Mouse (Mus musculus) liver, postnatal 0 days (tissue): ENCODE measurements at regions not wholly inside any gene's neighbourhood (a gene's known extent, or its start where the extent isn't known, plus 50 kb on each side); places are given as distances from the start of the nearest gene placed in this dataset.

Experiments used
- CTCF ChIP-seq: sonication (generic); IDR thresholded peaks from 2 replicates; pipeline ENCODE4 v1.5.1; 2016; ENCODE audit warnings: antibody characterized with exemption, low read depth
- EP300 ChIP-seq: IDR thresholded peaks from 2 replicates; pipeline ENCODE4 v1.6.1; 2016; ENCODE audit warnings: antibody characterized with exemption, low read depth, mild to moderate bottlenecking

DNA sequence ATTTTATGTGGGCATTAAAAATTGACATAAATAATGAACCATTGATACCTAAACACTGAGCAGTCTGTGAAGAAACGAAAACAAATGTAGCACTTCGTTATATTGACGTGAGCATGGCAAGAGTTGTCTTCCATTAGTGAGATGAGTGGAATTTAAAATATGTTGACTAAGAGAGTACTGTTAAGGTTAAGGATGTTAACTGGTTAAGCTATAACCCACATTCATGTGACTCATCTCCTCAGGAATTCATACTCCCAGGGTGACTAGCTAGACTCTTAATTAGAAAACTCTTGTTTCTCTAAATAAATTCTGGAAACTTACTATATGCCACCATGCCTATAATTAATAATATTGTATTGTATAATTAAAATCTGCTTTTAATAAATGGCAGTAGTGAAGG, 376.9 kb downstream of the Ppargc1a start:
- no peak for TF ChIP-seq CTCF
- no peak for TF ChIP-seq EP300
